Mouse (Mus musculus) brain, embryonic 18.5 days (tissue): Measurements from ENCODE around the gene Abi3.

Experiments used
- DNase-seq: peaks from one replicate; pipeline ENCODE4 v3.0.0-alpha.2; 2012; ENCODE audit warnings: low read depth, low spot score

Gene Abi3

GRCm38 (mm10) chr11:95826317-95827167 lies 15.7 kb downstream of the Abi3 start:
- DNase-seq: no peak

GRCm38 (mm10) chr11:95825625-95826024 lies 16.7 kb downstream of the Abi3 start:
- no peak for DNase-seq

- no peak for DNase-seq
Measured at GRCm38 (mm10) chr11:95824877-95825243, 17.4 kb downstream of the Abi3 start.

- DNase-seq: peak; percentile 66
Measured at GRCm38 (mm10) chr11:95824071-95824876, 18.0 kb downstream of the Abi3 start, which contains the start of gene Phospho1. Gene Phospho1 (plus strand): TSS chr11:95824499.

- DNase-seq: no peak
Measured at GRCm38 (mm10) chr11:95822437-95822836, 19.8 kb downstream of the Abi3 start.

- no peak for DNase-seq
Measured at GRCm38 (mm10) chr11:95821511-95821910, 20.8 kb downstream of the Abi3 start.

GRCm38 (mm10) chr11:95819138-95819537 lies 23.1 kb downstream of the Abi3 start:
- no peak for DNase-seq

- DNase-seq: no peak
Measured at GRCm38 (mm10) chr11:95815412-95815811, 26.9 kb downstream of the Abi3 start.

- no peak for DNase-seq
Measured at GRCm38 (mm10) chr11:95814857-95815256, 27.4 kb downstream of the Abi3 start.

GRCm38 (mm10) chr11:95814101-95814500 lies 28.2 kb downstream of the Abi3 start:
- no peak for DNase-seq

GRCm38 (mm10) chr11:95812224-95812623 lies 30.1 kb downstream of the Abi3 start:
- DNase-seq: no peak

- no peak for DNase-seq
Measured at GRCm38 (mm10) chr11:95811741-95812140, 30.5 kb downstream of the Abi3 start.

- no peak for DNase-seq
Measured at GRCm38 (mm10) chr11:95810828-95811227, 31.4 kb downstream of the Abi3 start.

GRCm38 (mm10) chr11:95809603-95810002 lies 32.7 kb downstream of the Abi3 start:
- DNase-seq: no peak

GRCm38 (mm10) chr11:95808448-95809011 lies 33.7 kb downstream of the Abi3 start:
- DNase-seq: no peak

GRCm38 (mm10) chr11:95807884-95808283 lies 34.4 kb downstream of the Abi3 start:
- no peak for DNase-seq

- DNase-seq: no peak
Measured at GRCm38 (mm10) chr11:95805527-95805926, 36.7 kb downstream of the Abi3 start.

GRCm38 (mm10) chr11:95805010-95805409 lies 37.3 kb downstream of the Abi3 start:
- no peak for DNase-seq

- no peak for DNase-seq
Measured at GRCm38 (mm10) chr11:95795582-95795981, 46.7 kb downstream of the Abi3 start.

GRCm38 (mm10) chr11:95794201-95794600 lies 48.1 kb downstream of the Abi3 start:
- no peak for DNase-seq

- no peak for DNase-seq
Measured at GRCm38 (mm10) chr11:95792950-95793509, 49.2 kb downstream of the Abi3 start.

- DNase-seq: no peak
Measured at GRCm38 (mm10) chr11:95791787-95792186, 50.5 kb downstream of the Abi3 start.
